Mouse (Mus musculus) CH12.LX (cell line): ENCODE data around the gene Arl5a. TPM values are rescaled to one million over a fixed set of nuclear protein-coding genes. Genes with fewer than 3 reads are reported as not detected.

ENCODE experiments used
- DNase-seq: peaks from one replicate; pipeline ENCODE4 v3.0.0-alpha.2; 2013; ENCODE audit errors: extremely low read depth
- H3K27ac ChIP-seq: 2 replicates; pipeline ENCODE4 v1.5.1; 2012; ENCODE audit warnings: low read depth, mild to moderate bottlenecking, control low read depth, moderate library complexity; ENCODE audit not compliant: insufficient read depth
- H3K27me3 ChIP-seq: replicated peaks from 2 replicates; pipeline ENCODE3; 2012; ENCODE audit warnings: inconsistent platforms
- H3K36me3 ChIP-seq, 2 experiments: replicated peaks in 1 of 2; 2 replicates each; pipeline versions ENCODE3 to v1.6.1; 2012; ENCODE audit warnings: inconsistent platforms in 1 of 2, low read length in 1 of 2, mild to moderate bottlenecking in 1 of 2, mixed read lengths in 1 of 2, moderate library complexity in 1 of 2; ENCODE audit not compliant: control insufficient read depth in 1 of 2, insufficient read depth in 1 of 2
- H3K4me1 ChIP-seq, 2 experiments: 2 replicates each; pipeline ENCODE4 v1.6.1; 2012; ENCODE audit warnings: inconsistent platforms in 1 of 2, moderate library complexity in 1 of 2; ENCODE audit not compliant: insufficient read depth in 2 of 2, control insufficient read depth in 1 of 2
- H3K4me2 ChIP-seq: 2 replicates; pipeline ENCODE4 v1.6.1; 2012; ENCODE audit warnings: low read depth, mild to moderate bottlenecking, control low read depth; ENCODE audit not compliant: poor library complexity, insufficient read depth, severe bottlenecking
- H3K4me3 ChIP-seq, 3 experiments: fragments of 150-350 bp in 1 of 3; sonication (generic) in 1 of 3; replicated peaks in 1 of 3; 2 replicates each; pipeline versions ENCODE3 to v1.5.1; 2011 to 2012; ENCODE audit warnings: low read depth in 2 of 3, low read length in 2 of 3, mild to moderate bottlenecking in 2 of 3, moderate library complexity in 2 of 3, control low read depth in 1 of 3, improper control_type of control experiment in 1 of 3, inconsistent platforms in 1 of 3, mixed read lengths in 1 of 3; ENCODE audit not compliant: poor library complexity in 1 of 3
- H3K79me2 ChIP-seq: replicated peaks from 2 replicates; pipeline ENCODE4 v1.6.1; 2012; ENCODE audit warnings: mild to moderate bottlenecking, moderate library complexity; ENCODE audit not compliant: control insufficient read depth, poor library complexity, insufficient read depth, severe bottlenecking; ENCODE audit errors: extremely low read depth
- H3K9ac ChIP-seq: 2 replicates; pipeline ENCODE4 v1.6.1; 2012; ENCODE audit warnings: low read depth, mild to moderate bottlenecking, control low read depth, moderate library complexity; ENCODE audit not compliant: insufficient read depth
- H3K9me3 ChIP-seq: replicated peaks from 2 replicates; pipeline ENCODE3; 2012; ENCODE audit warnings: low read length, inconsistent platforms, mixed read lengths
- BHLHE40 ChIP-seq: IDR thresholded peaks from 2 replicates; pipeline ENCODE4 v1.6.1; 2011; ENCODE audit warnings: mild to moderate bottlenecking, low read depth, low read length, improper control_type of control experiment
- CHD1 ChIP-seq: IDR thresholded peaks from 2 replicates; pipeline ENCODE4 v1.6.1; 2012; ENCODE audit warnings: low read depth, low read length, improper control_type of control experiment, inconsistent platforms
- CHD2 ChIP-seq: IDR thresholded peaks from 2 replicates; pipeline ENCODE4 v1.6.1; 2011; ENCODE audit warnings: low read length, improper control_type of control experiment
- CTCF ChIP-seq, 2 experiments: IDR thresholded peaks in 1 of 2; conservative IDR thresholded peaks in 1 of 2; 2 replicates each; pipeline ENCODE4 v1.5.1; 2011 to 2012; ENCODE audit warnings: low read depth in 2 of 2, low read length in 2 of 2, improper control_type of control experiment in 1 of 2, inconsistent platforms in 1 of 2, mild to moderate bottlenecking in 1 of 2, moderate library complexity in 1 of 2
- ELF1 ChIP-seq: IDR thresholded peaks from 2 replicates; pipeline ENCODE4 v1.6.1; 2014; ENCODE audit warnings: low read depth, mild to moderate bottlenecking, inconsistent platforms, low read length, improper control_type of control experiment
- ETS1 ChIP-seq: conservative IDR thresholded peaks from 2 replicates; pipeline ENCODE4 v1.6.1; 2012; ENCODE audit warnings: low read depth, mild to moderate bottlenecking, inconsistent platforms, low read length, improper control_type of control experiment, moderate library complexity
- IRF4 ChIP-seq: IDR thresholded peaks from 2 replicates; pipeline ENCODE4 v1.6.1; 2014; ENCODE audit warnings: low read depth, mild to moderate bottlenecking, inconsistent platforms, low read length, improper control_type of control experiment
- JUND ChIP-seq: conservative IDR thresholded peaks from 2 replicates; pipeline ENCODE4 v1.6.1; 2011; ENCODE audit warnings: low read depth, low read length, improper control_type of control experiment
- MAFK ChIP-seq: IDR thresholded peaks from 2 replicates; pipeline ENCODE4 v1.6.1; 2011; ENCODE audit warnings: low read length, improper control_type of control experiment; ENCODE audit not compliant: insufficient replicate concordance
- MAZ ChIP-seq: IDR thresholded peaks from 2 replicates; pipeline ENCODE4 v1.6.1; 2012; ENCODE audit warnings: low read depth, mild to moderate bottlenecking, inconsistent platforms, low read length, improper control_type of control experiment, moderate library complexity
- MEF2A ChIP-seq: IDR thresholded peaks from 2 replicates; pipeline ENCODE4 v1.6.1; 2014; ENCODE audit warnings: low read depth, mild to moderate bottlenecking, inconsistent platforms, low read length, improper control_type of control experiment, borderline replicate concordance
- MYC ChIP-seq: IDR thresholded peaks from 2 replicates; pipeline ENCODE4 v1.6.1; 2011; ENCODE audit warnings: low read depth, mild to moderate bottlenecking, improper control_type of control experiment, low read length
- NELFE ChIP-seq: IDR thresholded peaks from 2 replicates; pipeline ENCODE4 v1.6.1; 2011; ENCODE audit warnings: low read depth, low read length, improper control_type of control experiment
- PAX5 ChIP-seq: IDR thresholded peaks from 2 replicates; pipeline ENCODE4 v1.6.1; 2012; ENCODE audit warnings: low read length, inconsistent platforms, mixed read lengths
- SIN3A ChIP-seq: IDR thresholded peaks from 2 replicates; pipeline ENCODE4 v1.6.1; 2012; ENCODE audit warnings: low read length, improper control_type of control experiment, inconsistent platforms
- UBTF ChIP-seq: IDR thresholded peaks from 2 replicates; pipeline ENCODE4 v1.6.1; 2012; ENCODE audit warnings: low read depth, mild to moderate bottlenecking, inconsistent platforms, low read length, improper control_type of control experiment, moderate library complexity
- USF1 ChIP-seq: IDR thresholded peaks from 2 replicates; pipeline ENCODE4 v1.6.1; 2014; ENCODE audit warnings: low read depth, mild to moderate bottlenecking, inconsistent platforms, low read length, improper control_type of control experiment
- ZMIZ1 ChIP-seq: IDR thresholded peaks from 2 replicates; pipeline ENCODE4 v1.6.1; 2012; ENCODE audit warnings: low read depth, mild to moderate bottlenecking, inconsistent platforms, low read length, improper control_type of control experiment
- dilution Hi-C: fragments of 300-500 bp; cut with MboI; formaldehyde crosslinking; loops from 2 replicates; pipeline ENCODE4 v1.14.3; 2020; ENCODE audit warnings: low sequenced_read_pairs; ENCODE audit not compliant: extremely low pct_unique_long_range_greater_than_20kb, extremely low pct_ligation_motif_present
- in situ Hi-C: fragments of 300-500 bp; cut with MboI; formaldehyde crosslinking; loops from 3 replicates; pipeline ENCODE4 v1.14.3; 2019; ENCODE audit warnings: low sequenced_read_pairs, low pct_ligation_motif_present, low pct_unique_long_range_greater_than_20kb, mixed read lengths
- polyA plus RNA-seq: library from polyadenylated mRNA; unstranded; fragments of >175 nt; gene quantifications from 2 replicates; pipeline ENCODE4 v1.2.1, GENCODE M21; 2012; ENCODE audit warnings: low read depth; ENCODE audit not compliant: insufficient read length
- total RNA-seq, 2 experiments: library from RNA; depleted of rRNA; stranded (reverse); fragments of 300-350 nt in 1 of 2; fragments of >200 nt in 1 of 2; gene quantifications; 2 replicates each; pipeline ENCODE4 v1.2.3; 2012 to 2014

Gene Arl5a
- total and polyA plus RNA-seq, 3 experiments, result 16.3 to 65.2 (median 36.0) TPM

- Histone ChIP-seq H3K9me3 (no peaks in the 10 kb centered on the region), H3K36me3 (no peaks in the 10 kb centered on the region)
- TF ChIP-seq ZMIZ1 (no peak), MEF2A (no peak), IRF4 (no peak), CHD1 (no peak), USF1 (no peak), JUND (no peak), UBTF (no peak), SIN3A (no peak), ETS1 (no peak), MYC (no peak), NELFE (no peak), CHD2 (no peak), PAX5 (no peak)
- TF ChIP-seq, all 38 proteins: peak for 0
- Histone ChIP-seq H3K9ac (no peak overlapping the region), H3K4me1 (peaks cover 2 to 15% of the 10 kb centered on the region in 2 experiments; a peak in 3 of 4 replicates), H3K27ac (no peak overlapping the region), H3K27me3 (no peaks in the 10 kb centered on the region), H3K79me2 (no peaks in the 10 kb centered on the region), H3K4me3 (no peak overlapping the region), H3K4me2 (no peak overlapping the region)
- in situ Hi-C loops, result no loop called here
- dilution Hi-C loops, result no loop called here
- DNase-seq, result no peak
Measured at GRCm38 (mm10) chr2:52433365-52433764, 8.7 kb upstream of the Arl5a start.

- Histone ChIP-seq H3K4me2 (no peak overlapping the region), H3K9ac (no peak overlapping the region), H3K9me3 (no peaks in the 10 kb centered on the region), H3K36me3 (no peaks in the 10 kb centered on the region), H3K27me3 (peaks cover 3% of the 10 kb centered on the region), H3K79me2 (peaks cover 20% of the 10 kb centered on the region), H3K27ac (no peak overlapping the region), H3K4me1 (peaks cover 5 to 45% of the 10 kb centered on the region in 2 experiments; a peak in 3 of 4 replicates), H3K4me3 (no peak overlapping the region)
- no peak for DNase-seq
- in situ Hi-C loops, result no loop called here
- dilution Hi-C loops, result no loop called here
- TF ChIP-seq MAFK (peak; percentile 67), MAZ (no peak)
Measured at GRCm38 (mm10) chr2:52427383-52427782, 2.7 kb upstream of the Arl5a start.

GRCm38 (mm10) chr2:52426041-52426440 is 1.3 kb upstream of the Arl5a start:
- no peak overlapping the region for H3K27ac ChIP-seq
- H3K4me1 ChIP-seq, result peaks cover 10 to 58% of the 10 kb centered on the region in 2 experiments
- dilution Hi-C loops (no loop called here), in situ Hi-C loops (no loop called here)
- no peak for DNase-seq
- H3K79me2 ChIP-seq, result peaks cover 34% of the 10 kb centered on the region
- TF ChIP-seq ELF1 (no peak), ETS1 (no peak), MEF2A (no peak), NELFE (no peak), BHLHE40 (no peak), MAZ (no peak), CTCF (conservative IDR thresholded peaks at IDR 0.05 in 1 of 2, IDR thresholded peaks at IDR 0.05 in 1 of 2; ENCODE audit: low read depth in 2 of 2, low read length in 2 of 2) (no peak)
- no peak overlapping the region for H3K4me3 ChIP-seq
- no peak overlapping the region for H3K4me2 ChIP-seq
- no peaks in the 10 kb centered on the region for H3K9me3 ChIP-seq
- H3K9ac ChIP-seq, result no peak overlapping the region
- H3K27me3 ChIP-seq, result peaks cover 3% of the 10 kb centered on the region
- H3K36me3 ChIP-seq, result no peaks in the 10 kb centered on the region
